Comparison of ENCODE assay signal across 10 mouse cellular contexts in genomic region chr19:45176269-45176668, GRCm38 (mm10). TPM values are rescaled to one million over a fixed set of nuclear protein-coding genes. Genes with fewer than 3 reads are reported as not detected.
DNase-seq lines count a peak whose midpoint lies in the region; ATAC-seq lines count a peak whose summit lies in the region.
"Had no signal": no experiment of that assay in that cellular context is flagged by ENCODE, and none has a peak within 500 bp of the region (broad histone marks: within the 10 kb centered on the region; RNA-seq: fewer than 3 reads in every experiment).

No protein-coding gene starts in this region.

- no peaks in the 10 kb centered on the region; the same call in 1 of the 2 replicates for H3K27me3 ChIP-seq in forebrain, embryonic 11.5 days (ENCODE audit: control insufficient read depth, insufficient read depth, low read length)
- H3K27me3 ChIP-seq in forebrain, embryonic 13.5 days, result peaks cover 44% of the 10 kb centered on the region; the same call in 1 of the 2 replicates

- H3K9ac ChIP-seq in forebrain, embryonic 11.5 days (ENCODE audit: low read length), result no peak overlapping the region
- H3K9ac ChIP-seq in forebrain, embryonic 13.5 days, result no peak overlapping the region

- H3K4me1 ChIP-seq in forebrain, embryonic 11.5 days (replicated peaks; ENCODE audit: control insufficient read depth, insufficient read depth, low read length), result peaks cover 2% of the 10 kb centered on the region; the same call in 1 of the 2 replicates
- H3K4me1 ChIP-seq in forebrain, embryonic 13.5 days, result 0 out of 2 replicates have a peak, but pooled peaks cover 4% of the 10 kb centered on the region

- 79% methylated on average over 8 of the region's 8 CpGs for WGBS in forebrain, embryonic 11.5 days
- WGBS in forebrain, embryonic 13.5 days, result 78% methylated on average over 8 of the region's 8 CpGs

- H3K27ac ChIP-seq in forebrain, embryonic 11.5 days (ENCODE audit: low read depth, low read length), result no peak overlapping the region
- H3K27ac ChIP-seq in forebrain, embryonic 13.5 days, result no peak overlapping the region

- H3K4me3 ChIP-seq in forebrain, embryonic 11.5 days (ENCODE audit: low read depth, low read length), result no peak overlapping the region
- no peak overlapping the region for H3K4me3 ChIP-seq in forebrain, embryonic 13.5 days

- H3K4me2 ChIP-seq in forebrain, embryonic 11.5 days (ENCODE audit: low read depth, low read length, severe bottlenecking), result no peak overlapping the region
- H3K4me2 ChIP-seq in forebrain, embryonic 13.5 days, result no peak overlapping the region

- DNase-seq in forebrain, embryonic 11.5 days (ENCODE audit: low spot score), result peak; percentile 39
- peak; percentile 29 for DNase-seq in CD4-positive, CD25-positive, alpha-beta regulatory T cell, adult 2 months (ENCODE audit: low read depth, low spot score)
- DNase-seq in layer of hippocampus, adult 8-10 months (ENCODE audit: low spot score in 2 of 2), result no peak
- no peak for DNase-seq in cerebellum, postnatal 36 days
- DNase-seq in layer of hippocampus, postnatal 10 days (ENCODE audit: low spot score in 2 of 2), result no peak

- H3K36me3 ChIP-seq in forebrain, embryonic 11.5 days (ENCODE audit: control insufficient read depth, insufficient read depth, low read length), result no peaks in the 10 kb centered on the region
- H3K36me3 ChIP-seq in forebrain, embryonic 13.5 days (ENCODE audit: poor library complexity, severe bottlenecking), result no peaks in the 10 kb centered on the region

- H3K9me3 ChIP-seq in forebrain, embryonic 11.5 days (ENCODE audit: control insufficient read depth, low read length), result no peaks in the 10 kb centered on the region
- no peaks in the 10 kb centered on the region for H3K9me3 ChIP-seq in forebrain, embryonic 13.5 days (replicated peaks)

- ATAC-seq in forebrain, embryonic 11.5 days (replicated peaks; ENCODE audit: low FRiP score), result no peak
- no peak for ATAC-seq in forebrain, embryonic 13.5 days
- ATAC-seq in granulocyte monocyte progenitor cell, adult 5-6 weeks (replicated peaks; ENCODE audit: poor library complexity, severe bottlenecking), result peak; percentile 95
- ATAC-seq in megakaryocyte progenitor cell, adult 5-6 weeks (replicated peaks; ENCODE audit: poor library complexity), result peak; percentile 85
- ATAC-seq: inflammation-experienced regulatory T-cells, adult 6 months had no signal

RNA-seq across cellular contexts. Expression of gene Tlx1, which starts 25.8 kb away (rescaled TPM):
- polyA plus RNA-seq in forebrain, embryonic 11.5 days (2014; fragmentation: Nextera tagmentation; extraction: Ambion mirVana), result not detected in 2 replicates
- polyA plus RNA-seq in forebrain, embryonic 13.5 days (2015; fragmentation: Nextera tagmentation; extraction: Ambion mirVana), result 0.14 TPM in 1 of 2 replicates, not detected in the other
- total RNA-seq in granulocyte monocyte progenitor cell, adult 5-6 weeks (2014; fragmentation: Nextera tagmentation), result not detected in 2 replicates
- not detected in 2 replicates for total RNA-seq in granulocyte monocyte progenitor cell, adult 5-6 weeks (2017)
- total RNA-seq in megakaryocyte progenitor cell, adult 5-6 weeks (2015), result not detected in 2 replicates
- total RNA-seq in megakaryocyte progenitor cell, adult 5-6 weeks (2017), result not detected in 2 replicates
- total RNA-seq in layer of hippocampus, adult 8-10 months (2022), result not detected
- not detected for total RNA-seq in layer of hippocampus, postnatal 10 days (2021)
- total RNA-seq: left cerebral cortex, postnatal 10 days had no signal
- polyA plus RNA-seq: inflammation-experienced regulatory T-cells, adult 6 months had no signal

RNA-seq across cellular contexts. Expression of gene Lbx1, which starts 59.3 kb away (rescaled TPM):
- polyA plus RNA-seq in forebrain, embryonic 11.5 days (2014; fragmentation: Nextera tagmentation; extraction: Ambion mirVana), result 0.11 TPM in 1 of 2 replicates, not detected in the other
- not detected in 2 replicates for polyA plus RNA-seq in forebrain, embryonic 13.5 days (2015; fragmentation: Nextera tagmentation; extraction: Ambion mirVana)
- total RNA-seq in granulocyte monocyte progenitor cell, adult 5-6 weeks (2014; fragmentation: Nextera tagmentation), result not detected in 2 replicates
- total RNA-seq in granulocyte monocyte progenitor cell, adult 5-6 weeks (2017), result not detected in 2 replicates
- total RNA-seq in megakaryocyte progenitor cell, adult 5-6 weeks (2015), result not detected in 2 replicates
- total RNA-seq in megakaryocyte progenitor cell, adult 5-6 weeks (2017), result not detected in 2 replicates
- not detected for total RNA-seq in layer of hippocampus, adult 8-10 months (2022)
- total RNA-seq in layer of hippocampus, postnatal 10 days (2021), result not detected
- total RNA-seq: left cerebral cortex, postnatal 10 days had no signal
- polyA plus RNA-seq: inflammation-experienced regulatory T-cells, adult 6 months had no signal

Comparison
In these comparisons a context has a peak if more than half of its experiments do, and no peak if none do; other contexts are left out.
1. ATAC-seq: peak in granulocyte monocyte progenitor cell, adult 5-6 weeks (single experiment) and megakaryocyte progenitor cell, adult 5-6 weeks (single experiment); none in forebrain, embryonic 11.5 days (single experiment) and forebrain, embryonic 13.5 days (single experiment).
2. DNase-seq: peak in forebrain, embryonic 11.5 days (single experiment) and CD4-positive, CD25-positive, alpha-beta regulatory T cell, adult 2 months (single experiment); none in layer of hippocampus, adult 8-10 months (0 of 2), cerebellum, postnatal 36 days (0 of 2) and layer of hippocampus, postnatal 10 days (0 of 2).